Mouse (Mus musculus): ENCODE data around the gene Pbx1. TPM values are rescaled to one million over a fixed set of nuclear protein-coding genes. Genes with fewer than 3 reads are reported as not detected.

Pbx1 gene
- total RNA-seq, 1 experiment, result 10.0 TPM

DNA sequence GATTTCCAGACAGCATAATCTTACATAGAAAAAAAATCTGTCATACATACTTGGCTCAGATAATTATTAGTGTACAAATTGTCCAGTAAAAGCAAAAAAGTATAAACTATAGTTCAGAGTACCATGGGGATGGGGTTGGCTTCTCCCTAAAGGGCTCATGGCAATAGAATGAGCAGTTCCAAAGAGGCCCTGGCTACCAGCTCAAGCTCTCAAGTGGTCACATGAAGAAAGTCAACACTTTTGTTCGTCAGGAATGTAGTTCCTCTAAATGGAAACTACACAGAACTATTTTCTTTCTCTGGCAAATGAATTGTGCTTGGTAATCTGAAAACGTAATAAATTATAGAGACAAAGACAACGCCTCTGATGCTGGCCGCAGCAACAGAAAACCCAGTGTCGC lies 112.4 kb downstream of the Pbx1 start:
- H3K9me3 ChIP-seq (ENCODE audit: control insufficient read depth, insufficient read depth, low read depth, low read length), result no peaks in the 10 kb centered on the region
- no peak overlapping the region for H3K4me3 ChIP-seq (ENCODE audit: insufficient read depth in 1 of 2, low read depth in 1 of 2, low read length in 2 of 2, poor library complexity in 1 of 2, severe bottlenecking in 1 of 2)
- DNase-seq (ENCODE audit: low read depth, low spot score), result no peak
- no peak overlapping the region for H3K27ac ChIP-seq (ENCODE audit: insufficient read depth, low read depth, low read length, poor library complexity, severe bottlenecking)
- no peak for TF ChIP-seq CHD2 (IDR thresholded peaks at IDR 0.05; ENCODE audit: low read depth, low read length)
- TF ChIP-seq ZNF384 (IDR thresholded peaks at IDR 0.05; ENCODE audit: low read depth, low read length), result no peak
- no peak for TF ChIP-seq MAFK (IDR thresholded peaks at IDR 0.05; ENCODE audit: insufficient read depth, low read depth, low read length)
- no peak for TF ChIP-seq ZC3H11A (IDR thresholded peaks at IDR 0.05; ENCODE audit: borderline replicate concordance, low read depth, low read length)
- no peak for TF ChIP-seq HCFC1 (IDR thresholded peaks at IDR 0.05; ENCODE audit: borderline replicate concordance, insufficient read depth, low read length)
- no peaks in the 10 kb centered on the region for H3K36me3 ChIP-seq (ENCODE audit: control insufficient read depth, insufficient read depth, low read length, poor library complexity, severe bottlenecking)
- peaks cover 0 to 3% of the 10 kb centered on the region in 2 experiments; a peak in 1 of 4 replicates for H3K4me1 ChIP-seq (ENCODE audit: control insufficient read depth in 2 of 2, insufficient read depth in 2 of 2, low read length in 2 of 2, poor library complexity in 1 of 2)
- in situ Hi-C loops (cut with MboI; ENCODE audit: low sequenced_read_pairs in 2 of 2, unreplicated experiment in 2 of 2), result no loop called here
- H3K9ac ChIP-seq (ENCODE audit: insufficient read depth, low read depth, low read length, poor library complexity, severe bottlenecking), result no peak overlapping the region

DNA sequence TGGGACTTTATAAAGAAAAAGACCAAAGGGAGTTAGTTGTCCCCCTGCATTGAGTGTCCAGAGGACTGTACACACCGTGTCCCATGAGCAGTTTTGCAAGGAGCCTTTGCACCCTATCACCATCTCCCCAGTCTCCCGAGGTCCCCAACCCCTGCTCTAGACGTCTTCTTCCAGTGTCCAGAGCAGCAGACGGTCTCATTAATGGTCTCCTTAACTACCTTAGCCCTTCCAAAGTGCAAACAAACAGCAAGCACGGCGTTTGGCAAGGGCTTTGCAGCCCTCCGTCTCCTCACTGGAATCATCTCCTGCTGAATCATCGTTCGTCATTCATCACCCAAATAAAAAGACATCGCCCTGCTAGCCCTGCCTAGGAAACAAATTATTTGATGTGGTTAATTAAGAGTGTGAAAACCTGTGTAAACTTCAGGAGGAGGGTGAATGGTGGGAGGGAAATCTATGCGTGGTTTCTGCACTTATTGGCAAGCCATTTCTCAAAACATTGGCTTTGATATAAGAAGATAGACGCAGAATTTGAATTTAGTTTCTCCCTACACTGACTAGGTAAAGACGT lies 113.1 kb downstream of the Pbx1 start:
- Histone ChIP-seq H3K4me1 (ENCODE audit: control insufficient read depth in 2 of 2, insufficient read depth in 2 of 2, low read length in 2 of 2, poor library complexity in 1 of 2) (peaks cover 0 to 3% of the 10 kb centered on the region in 2 experiments; a peak in 1 of 4 replicates), H3K9ac (ENCODE audit: insufficient read depth, low read depth, low read length, poor library complexity, severe bottlenecking) (no peak overlapping the region), H3K27ac (ENCODE audit: insufficient read depth, low read depth, low read length, poor library complexity, severe bottlenecking) (no peak overlapping the region), H3K4me3 (ENCODE audit: insufficient read depth in 1 of 2, low read depth in 1 of 2, low read length in 2 of 2, poor library complexity in 1 of 2, severe bottlenecking in 1 of 2) (no peak overlapping the region), H3K36me3 (ENCODE audit: control insufficient read depth, insufficient read depth, low read length, poor library complexity, severe bottlenecking) (no peaks in the 10 kb centered on the region), H3K9me3 (ENCODE audit: control insufficient read depth, insufficient read depth, low read depth, low read length) (no peaks in the 10 kb centered on the region)
- in situ Hi-C loops (cut with MboI; ENCODE audit: low sequenced_read_pairs in 2 of 2, unreplicated experiment in 2 of 2), result no loop called here
- DNase-seq (ENCODE audit: low read depth, low spot score), result no peak
- no peak for TF ChIP-seq HCFC1 (IDR thresholded peaks at IDR 0.05; ENCODE audit: borderline replicate concordance, insufficient read depth, low read length)
- no peak for TF ChIP-seq MAFK (IDR thresholded peaks at IDR 0.05; ENCODE audit: insufficient read depth, low read depth, low read length)
- no peak for TF ChIP-seq ZNF384 (IDR thresholded peaks at IDR 0.05; ENCODE audit: low read depth, low read length)

DNA sequence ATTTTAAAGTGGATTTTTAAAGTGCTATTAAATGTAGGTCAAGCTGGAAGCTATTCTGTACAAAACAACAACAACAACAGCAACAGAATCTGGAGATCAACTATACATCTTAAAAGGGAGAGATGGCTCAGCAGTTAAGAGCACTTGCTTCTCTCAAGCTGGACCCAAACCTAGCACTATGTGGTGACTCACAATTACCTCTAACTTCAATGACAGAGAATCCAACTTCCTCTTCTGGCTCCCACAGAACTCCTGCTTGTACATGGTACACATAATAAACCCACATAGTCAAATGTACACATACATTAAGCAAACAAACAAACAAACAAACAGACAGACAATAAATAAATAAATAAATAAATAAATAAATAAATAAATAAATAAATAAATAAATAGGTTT lies 118.3 kb downstream of the Pbx1 start:
- Histone ChIP-seq H3K36me3 (ENCODE audit: control insufficient read depth, insufficient read depth, low read length, poor library complexity, severe bottlenecking) (no peaks in the 10 kb centered on the region), H3K9me3 (ENCODE audit: control insufficient read depth, insufficient read depth, low read depth, low read length) (no peaks in the 10 kb centered on the region), H3K4me3 (ENCODE audit: insufficient read depth in 1 of 2, low read depth in 1 of 2, low read length in 2 of 2, poor library complexity in 1 of 2, severe bottlenecking in 1 of 2) (no peak overlapping the region), H3K4me1 (ENCODE audit: control insufficient read depth in 2 of 2, insufficient read depth in 2 of 2, low read length in 2 of 2, poor library complexity in 1 of 2) (peaks cover 0 to 3% of the 10 kb centered on the region in 2 experiments; a peak in 1 of 4 replicates), H3K27ac (ENCODE audit: insufficient read depth, low read depth, low read length, poor library complexity, severe bottlenecking) (no peak overlapping the region), H3K9ac (ENCODE audit: insufficient read depth, low read depth, low read length, poor library complexity, severe bottlenecking) (no peak overlapping the region)
- in situ Hi-C loops (cut with MboI; ENCODE audit: low sequenced_read_pairs in 2 of 2, unreplicated experiment in 2 of 2), result no loop called here
- no peak for DNase-seq (ENCODE audit: low read depth, low spot score)
- TF ChIP-seq MAFK (IDR thresholded peaks at IDR 0.05; ENCODE audit: insufficient read depth, low read depth, low read length) (no peak), CHD2 (IDR thresholded peaks at IDR 0.05; ENCODE audit: low read depth, low read length) (no peak), ZC3H11A (IDR thresholded peaks at IDR 0.05; ENCODE audit: borderline replicate concordance, low read depth, low read length) (no peak), HCFC1 (IDR thresholded peaks at IDR 0.05; ENCODE audit: borderline replicate concordance, insufficient read depth, low read length) (no peak), ZNF384 (IDR thresholded peaks at IDR 0.05; ENCODE audit: low read depth, low read length) (no peak)

DNA sequence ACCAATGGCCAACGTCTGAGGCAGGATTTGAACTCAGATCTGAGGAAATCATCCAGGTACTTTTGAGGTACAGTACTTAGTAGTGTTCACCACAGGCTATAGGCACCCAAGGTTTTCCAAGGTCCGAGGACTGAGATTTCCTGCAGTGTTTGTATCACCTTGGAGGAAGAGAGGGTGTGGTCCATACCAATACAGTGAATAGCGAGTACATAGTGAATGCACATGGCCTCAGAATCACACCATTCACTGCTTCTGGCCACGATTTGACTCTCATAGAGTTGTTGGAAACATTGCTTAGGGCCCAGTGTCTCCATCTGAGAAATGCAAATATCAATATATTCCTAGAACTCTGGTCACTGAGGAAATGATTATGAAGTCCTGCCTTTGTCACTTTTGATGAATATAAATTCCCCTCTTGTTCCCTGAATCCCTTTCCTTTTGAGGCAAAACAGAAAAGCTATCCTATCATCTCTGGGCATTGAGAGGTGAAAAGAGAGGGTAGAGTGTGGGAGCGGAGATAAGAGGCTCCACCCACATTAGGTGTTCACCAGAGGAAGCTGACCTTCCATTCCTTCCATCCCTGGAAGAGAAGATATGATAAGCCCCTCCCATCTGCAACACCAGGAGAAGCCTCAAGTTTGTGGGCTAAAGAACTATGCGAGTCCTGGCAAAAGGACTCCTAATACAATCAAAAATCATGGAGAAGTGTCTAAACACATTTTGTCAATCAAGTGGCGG lies 119.2 kb downstream of the Pbx1 start:
- TF ChIP-seq ZNF384 (IDR thresholded peaks at IDR 0.05; ENCODE audit: low read depth, low read length) (no peak), HCFC1 (IDR thresholded peaks at IDR 0.05; ENCODE audit: borderline replicate concordance, insufficient read depth, low read length) (no peak), CHD2 (IDR thresholded peaks at IDR 0.05; ENCODE audit: low read depth, low read length) (no peak), ZC3H11A (IDR thresholded peaks at IDR 0.05; ENCODE audit: borderline replicate concordance, low read depth, low read length) (no peak), MAFK (IDR thresholded peaks at IDR 0.05; ENCODE audit: insufficient read depth, low read depth, low read length) (no peak)
- H3K27ac ChIP-seq (ENCODE audit: insufficient read depth, low read depth, low read length, poor library complexity, severe bottlenecking), result no peak overlapping the region
- H3K9ac ChIP-seq (ENCODE audit: insufficient read depth, low read depth, low read length, poor library complexity, severe bottlenecking), result no peak overlapping the region
- H3K4me3 ChIP-seq (ENCODE audit: insufficient read depth in 1 of 2, low read depth in 1 of 2, low read length in 2 of 2, poor library complexity in 1 of 2, severe bottlenecking in 1 of 2), result no peak overlapping the region
- DNase-seq (ENCODE audit: low read depth, low spot score), result no peak
- H3K4me1 ChIP-seq (ENCODE audit: control insufficient read depth in 2 of 2, insufficient read depth in 2 of 2, low read length in 2 of 2, poor library complexity in 1 of 2), result peaks cover 0 to 3% of the 10 kb centered on the region in 2 experiments; a peak in 1 of 4 replicates
- in situ Hi-C loops (cut with MboI; ENCODE audit: low sequenced_read_pairs in 2 of 2, unreplicated experiment in 2 of 2), result no loop called here
- no peaks in the 10 kb centered on the region for H3K36me3 ChIP-seq (ENCODE audit: control insufficient read depth, insufficient read depth, low read length, poor library complexity, severe bottlenecking)
- H3K9me3 ChIP-seq (ENCODE audit: control insufficient read depth, insufficient read depth, low read depth, low read length), result no peaks in the 10 kb centered on the region

Data from ES-E14 (cell line).